Mouse (Mus musculus) regulatory T cell (primary cell): ENCODE measurements around the gene Prkcg.

ENCODE experiments used
- in situ Hi-C: fragments of 300-600 bp; cut with MboI, MseI; formaldehyde crosslinking; loops from one replicate; pipeline ENCODE4 v1.15.1; 2025; ENCODE audit warnings: high pct_unique_total_duplicates

The Prkcg gene

DNA sequence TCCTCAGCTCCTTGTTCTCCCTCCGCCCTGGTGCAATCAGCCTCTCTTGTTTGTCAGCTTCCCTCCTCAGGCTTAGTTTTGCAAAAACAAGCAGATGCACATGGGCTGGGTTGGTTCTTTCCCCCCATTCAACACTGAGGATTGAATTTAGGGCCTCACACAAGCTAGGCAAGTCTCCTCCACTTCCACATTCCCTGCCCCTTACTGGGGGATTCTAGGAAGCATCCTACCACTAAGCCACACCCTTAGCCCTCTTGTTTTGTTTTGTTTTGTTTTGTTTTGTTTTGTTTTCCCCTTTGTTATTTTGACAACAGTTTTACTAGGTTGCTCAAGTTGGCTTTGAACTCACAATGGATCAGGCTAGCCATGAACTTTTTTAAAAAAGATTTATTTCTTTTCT is 71.7 kb downstream of the Prkcg start:
- in situ Hi-C loops: no loop called here

- in situ Hi-C loops: no loop called here
Observed at GRCm38 (mm10) chr7:3365547-3366279, 76.7 kb downstream of the Prkcg start.

DNA sequence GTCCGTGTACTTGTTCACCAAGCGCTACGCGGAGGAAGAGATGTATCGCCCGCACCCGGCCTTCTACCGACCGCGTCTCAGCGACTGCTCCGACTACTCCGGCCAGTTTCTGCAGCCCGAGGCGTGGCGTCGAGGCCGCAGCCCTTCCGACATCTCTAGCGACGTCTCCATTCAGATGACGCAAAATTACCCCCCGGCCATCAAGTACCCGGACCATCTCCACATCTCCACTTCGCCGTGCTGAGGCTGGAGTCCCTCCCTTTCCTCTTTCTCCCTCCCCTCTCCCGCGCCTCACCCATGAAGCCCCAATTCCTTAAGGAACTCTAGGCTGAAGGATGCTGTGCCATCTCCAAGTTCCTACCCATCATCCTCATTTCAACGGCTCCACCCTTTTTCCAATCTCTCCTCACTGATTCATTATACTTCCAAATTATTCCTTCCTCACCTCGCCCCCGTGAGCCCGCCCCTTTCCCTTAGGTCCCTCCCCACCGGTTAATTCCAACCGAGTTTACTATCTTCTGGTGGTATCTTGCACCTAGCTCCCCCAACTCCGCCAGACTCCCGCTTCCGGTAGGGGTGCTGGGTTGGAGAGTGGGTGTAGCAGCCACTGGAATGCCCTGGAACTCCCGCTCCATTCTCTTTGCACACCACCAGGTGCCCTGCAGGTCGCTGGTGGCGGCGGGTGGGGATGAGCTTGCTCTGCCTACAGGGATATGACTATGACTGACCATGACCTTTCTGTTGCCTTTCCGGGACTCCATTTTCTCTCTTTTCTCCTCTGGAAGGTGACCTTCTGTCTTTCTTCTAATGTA is 77.9 kb downstream of the Prkcg start:
- in situ Hi-C loops: no loop called here

- in situ Hi-C loops: no loop called here
Observed at GRCm38 (mm10) chr7:3367569-3367968, 78.6 kb downstream of the Prkcg start.

- in situ Hi-C loops: no loop called here
Observed at GRCm38 (mm10) chr7:3368311-3368710, 79.3 kb downstream of the Prkcg start.

- in situ Hi-C loops: no loop called here
Observed at GRCm38 (mm10) chr7:3369189-3369588, 80.2 kb downstream of the Prkcg start.

DNA sequence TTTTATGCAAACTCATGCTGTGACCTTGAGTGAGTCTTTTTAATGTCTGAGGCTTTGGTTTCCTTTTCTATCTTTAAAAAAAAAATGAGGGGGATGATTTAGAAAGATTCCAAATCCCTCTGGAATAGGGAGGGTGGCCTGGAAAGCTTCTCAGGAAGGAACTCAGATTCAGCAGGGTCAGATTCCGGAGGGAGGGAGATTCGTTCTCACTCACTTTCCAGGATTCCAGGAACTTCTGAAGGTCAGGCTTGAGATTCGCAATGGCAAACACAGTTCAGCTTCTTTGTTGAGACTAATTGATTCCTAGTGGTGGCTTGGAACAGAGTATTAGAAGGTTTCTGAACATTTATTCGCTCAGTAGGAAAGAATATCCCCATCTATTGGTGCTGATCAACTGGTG is 81.4 kb downstream of the Prkcg start:
- in situ Hi-C loops: no loop called here

GRCm38 (mm10) chr7:3372376-3372775 is 83.4 kb downstream of the Prkcg start:
- in situ Hi-C loops: no loop called here

- in situ Hi-C loops: no loop called here
Observed at GRCm38 (mm10) chr7:3373754-3374153, 84.8 kb downstream of the Prkcg start.

DNA sequence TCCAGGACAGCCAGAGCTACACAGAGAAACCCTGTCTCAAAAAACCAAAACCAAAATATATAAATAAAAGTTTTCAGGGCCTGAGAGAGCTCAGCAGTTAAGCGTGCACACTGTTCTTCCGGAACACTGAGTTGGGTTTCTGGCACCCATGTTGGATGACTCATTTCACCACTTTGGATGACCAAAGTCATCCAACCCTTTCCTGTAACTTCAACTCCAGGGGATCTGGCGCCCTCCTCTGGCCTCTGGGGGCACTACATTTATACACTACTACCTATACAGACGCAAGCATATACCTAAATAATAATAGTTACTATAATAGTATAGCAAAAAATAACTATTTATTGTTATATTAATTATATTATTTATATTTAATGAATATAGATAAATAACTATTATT is 87.9 kb downstream of the Prkcg start:
- in situ Hi-C loops: no loop called here
